Mouse (Mus musculus): ENCODE results near the gene Nol11.
A peak's percentile ranks its signal among the peaks of the same experiment; 100 is the strongest.

Nol11 gene

GRCm38 (mm10) chr11:107188565-107189552 is at the start of gene Nol11:
Nol11 (minus strand) TSS chr11:107189381.
- peak; percentile 98 for DNase-seq (ENCODE audit: low read depth)

DNA sequence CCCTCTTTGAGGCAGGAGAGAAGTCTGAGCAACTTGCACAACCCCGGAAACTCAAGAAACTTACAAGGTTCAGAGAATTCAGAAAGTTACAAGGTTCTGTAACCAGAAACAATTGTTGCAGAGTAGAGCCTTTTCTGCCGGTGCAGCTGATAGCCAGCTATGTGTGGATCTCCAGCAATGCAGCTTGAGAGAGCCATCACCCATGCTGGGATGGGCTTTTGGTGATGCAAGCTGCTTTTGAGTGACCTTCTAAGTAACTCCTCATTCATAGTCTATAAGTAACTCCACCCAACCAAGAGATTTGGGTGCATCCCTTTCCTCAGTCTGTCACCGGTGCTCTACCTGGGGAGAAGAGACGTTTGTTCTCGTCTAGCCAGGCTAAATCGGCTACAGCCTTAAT is 49.3 kb upstream of the Nol11 start:
- no peak for DNase-seq (ENCODE audit: low read depth)

- no peak for DNase-seq (ENCODE audit: low read depth)
Measured at GRCm38 (mm10) chr11:107237532-107237931, 48.4 kb upstream of the Nol11 start.

GRCm38 (mm10) chr11:107233252-107233890 is 44.2 kb upstream of the Nol11 start:
- DNase-seq (ENCODE audit: low read depth): no peak

- DNase-seq (ENCODE audit: low read depth): no peak
Measured at GRCm38 (mm10) chr11:107230128-107230527, 40.9 kb upstream of the Nol11 start.

GRCm38 (mm10) chr11:107226431-107226830 is 37.2 kb upstream of the Nol11 start:
- no peak for DNase-seq (ENCODE audit: low read depth)

DNA sequence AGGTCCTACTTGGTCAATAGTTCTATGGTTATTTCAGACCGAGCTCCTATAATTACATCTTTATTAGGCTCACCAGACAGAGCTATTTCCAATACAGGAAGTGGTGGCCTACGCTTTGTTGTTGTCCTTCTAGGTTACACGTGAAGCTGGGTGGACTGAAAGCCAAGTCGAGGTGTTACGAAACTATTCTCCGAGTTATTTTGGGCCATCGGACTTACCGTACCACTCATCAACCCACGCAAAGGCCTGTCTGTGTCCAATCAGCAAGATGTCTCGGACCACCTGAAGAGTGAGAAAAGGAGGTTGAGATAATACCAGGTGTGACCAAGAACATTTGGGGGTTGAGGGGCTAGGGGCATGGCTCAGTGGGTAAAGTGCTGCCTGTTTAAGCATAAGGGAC is 36.8 kb upstream of the Nol11 start:
- no peak for DNase-seq (ENCODE audit: low read depth)

DNA sequence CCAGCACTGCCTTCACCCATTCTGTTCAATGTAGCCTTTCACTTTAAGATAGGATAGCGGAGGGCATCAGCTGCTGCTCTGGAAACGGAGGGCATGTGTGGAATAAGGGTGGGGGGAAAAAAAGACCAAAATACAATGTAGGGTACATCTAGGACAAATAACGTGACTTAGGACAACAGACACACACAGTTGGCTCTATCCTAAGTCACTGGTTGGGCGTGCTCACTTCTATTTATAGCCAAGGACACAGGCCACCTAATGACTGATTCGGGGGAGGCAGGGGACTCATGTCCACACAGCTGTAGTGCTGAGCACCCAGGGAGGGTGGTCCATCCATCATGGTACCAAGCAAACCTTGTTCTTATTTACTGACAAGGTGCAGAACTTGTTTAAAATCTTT is 36.1 kb upstream of the Nol11 start:
- no peak for DNase-seq (ENCODE audit: low read depth)

DNA sequence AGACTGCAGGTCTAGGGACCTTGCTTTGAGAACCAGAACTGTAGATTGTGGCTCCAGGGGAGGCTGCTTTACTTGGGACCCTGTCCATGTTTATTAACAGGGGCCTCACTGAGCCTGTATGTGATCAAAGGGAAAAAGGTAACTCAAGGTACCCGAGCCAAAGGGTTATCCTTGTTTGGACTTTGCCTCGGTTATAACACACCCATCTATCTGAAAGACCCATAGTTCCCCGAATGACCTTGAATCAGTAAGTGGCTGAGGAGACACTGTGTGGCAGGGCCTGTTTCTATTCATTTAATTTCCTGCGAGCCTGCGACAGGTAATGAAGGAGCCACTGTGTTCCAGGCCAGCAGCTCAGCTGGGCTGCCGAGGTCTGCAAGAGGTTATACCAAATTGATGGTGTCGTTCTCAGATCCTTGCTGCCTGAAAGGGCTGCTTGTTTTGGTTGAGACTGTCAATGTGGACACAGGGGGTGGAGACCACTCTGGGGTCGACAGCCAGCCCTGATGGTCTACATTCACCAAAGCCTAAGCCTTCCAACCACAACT is 34.6 kb upstream of the Nol11 start:
- no peak for DNase-seq (ENCODE audit: low read depth)

DNA sequence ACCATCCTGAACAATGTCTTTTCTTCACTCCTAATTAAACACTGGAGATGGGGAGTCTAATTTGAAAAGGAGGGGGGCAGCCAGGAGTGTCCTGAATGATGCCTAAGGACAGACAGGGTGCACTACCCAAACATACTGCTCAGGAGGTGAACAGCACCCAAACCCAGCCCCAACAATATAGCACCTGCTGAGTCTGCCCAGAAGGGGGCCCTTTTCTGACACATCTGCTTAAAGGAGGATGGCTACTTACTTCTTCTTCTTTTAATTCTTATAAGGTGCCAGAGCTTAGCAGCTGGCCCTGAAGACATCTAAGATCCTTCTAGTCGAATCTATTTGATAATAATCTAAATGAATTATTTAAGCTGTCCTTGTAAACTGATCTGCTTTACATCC is 34.0 kb upstream of the Nol11 start:
- DNase-seq (ENCODE audit: low read depth): no peak

DNA sequence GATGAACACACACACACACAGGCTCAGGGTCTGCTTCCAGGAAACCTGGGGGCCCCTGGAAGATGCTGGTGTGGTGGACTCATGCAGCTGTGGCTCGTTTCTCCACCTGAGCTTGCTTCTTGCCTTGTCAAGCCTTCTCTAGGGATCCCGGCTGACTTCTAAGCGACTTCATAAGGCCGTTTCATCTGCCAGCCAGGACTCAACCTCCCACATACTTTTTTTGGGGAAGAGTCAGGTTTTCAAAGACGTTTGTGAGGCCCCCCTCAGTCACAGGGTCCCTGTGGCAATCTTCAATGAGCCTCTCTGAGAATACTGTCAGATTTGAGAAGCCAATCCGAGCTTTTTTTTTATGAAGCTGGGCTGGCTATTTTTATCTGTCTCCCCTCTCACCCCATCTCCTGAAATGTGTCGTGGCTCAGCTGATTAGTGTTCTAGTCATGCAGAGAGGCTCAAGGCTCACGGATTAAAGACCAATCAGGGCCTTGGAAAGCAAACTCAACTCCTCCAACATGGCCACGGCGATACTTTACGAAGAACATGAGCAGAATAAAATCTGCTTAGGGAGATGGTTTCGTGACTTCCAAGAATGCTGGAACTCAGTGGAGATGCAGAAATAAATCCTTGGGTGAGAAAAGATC is 33.5 kb upstream of the Nol11 start:
- DNase-seq (ENCODE audit: low read depth): no peak

DNA sequence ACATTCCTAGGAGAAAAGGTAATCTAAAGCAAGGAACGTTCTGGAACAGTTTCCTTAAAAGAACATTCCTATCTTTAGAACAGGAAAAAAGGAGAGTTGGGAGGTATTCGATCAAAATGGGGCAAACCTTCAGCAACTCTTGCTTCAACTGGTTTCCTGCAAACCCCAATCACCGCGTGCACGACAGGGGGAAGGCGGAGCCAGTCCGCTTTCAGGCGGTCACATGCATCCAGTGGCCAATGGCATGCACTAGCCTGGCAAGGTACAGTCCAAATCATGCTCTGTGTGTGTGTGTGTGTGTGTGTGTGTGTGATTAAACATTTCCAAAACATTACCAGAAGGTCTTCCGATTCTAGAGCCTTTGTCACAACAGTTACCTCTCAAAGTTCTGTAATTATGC is 25.9 kb upstream of the Nol11 start:
- DNase-seq (ENCODE audit: low read depth): no peak

DNA sequence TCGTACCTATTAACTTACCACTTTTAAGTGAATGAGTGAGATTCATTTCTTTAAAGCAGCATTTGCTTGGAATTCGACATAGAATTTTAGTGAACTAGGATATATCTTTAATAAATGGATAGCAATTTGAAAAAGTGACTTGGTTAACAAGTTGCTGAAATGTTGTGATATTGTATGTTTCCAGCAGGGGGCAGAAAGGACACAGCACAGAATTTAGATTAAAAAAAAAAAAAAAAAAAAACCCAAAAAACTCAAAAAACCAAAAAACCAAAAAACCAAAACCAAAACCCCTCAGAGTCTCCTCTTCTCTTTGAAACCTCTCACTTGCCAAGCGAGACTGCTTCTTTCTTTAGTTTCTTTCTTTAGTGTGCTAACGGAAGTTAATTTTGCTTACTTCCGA is 24.6 kb upstream of the Nol11 start:
- DNase-seq (ENCODE audit: low read depth): peak; percentile 48

DNA sequence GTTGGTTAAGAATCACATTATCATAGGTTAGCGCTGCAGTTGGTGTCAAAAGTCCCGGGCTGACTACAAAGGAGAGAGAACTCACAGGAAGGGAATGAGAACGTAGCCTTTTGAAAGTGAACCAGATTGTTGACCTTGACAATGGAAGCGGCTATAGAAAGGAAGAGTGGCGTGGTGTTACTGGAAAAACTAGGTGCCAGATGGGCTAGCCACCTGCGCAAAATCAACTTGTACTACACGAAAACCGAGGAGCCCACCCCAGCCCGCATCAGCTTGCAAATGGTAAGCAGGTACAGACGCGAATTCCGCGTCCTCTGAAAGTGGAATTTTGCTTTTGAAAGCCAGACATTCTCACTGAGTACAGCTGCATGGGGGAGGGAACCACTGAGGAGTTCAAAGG is 20.6 kb upstream of the Nol11 start:
- DNase-seq (ENCODE audit: low read depth): no peak

DNA sequence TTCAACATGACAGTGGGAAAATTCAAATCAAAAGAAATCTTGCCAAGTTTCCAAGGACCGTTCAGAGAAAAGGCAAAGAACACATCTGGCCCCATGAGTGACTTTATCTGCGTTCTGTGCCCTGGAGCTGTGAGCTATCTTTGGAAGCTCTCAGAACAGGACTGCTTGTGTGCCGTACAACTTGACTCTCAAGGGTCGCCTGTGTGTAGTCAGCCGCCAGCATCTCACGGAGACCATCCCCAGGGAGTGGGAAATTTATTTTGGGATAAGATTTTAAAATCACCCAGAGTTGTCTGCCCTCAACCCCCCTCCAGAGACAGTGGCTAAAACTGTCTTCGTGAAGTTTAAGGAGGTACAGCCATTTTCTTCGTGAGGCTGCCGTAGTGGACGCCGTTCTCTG is 12.6 kb upstream of the Nol11 start:
- no peak for DNase-seq (ENCODE audit: low read depth)

GRCm38 (mm10) chr11:107199281-107199680 is 10.1 kb upstream of the Nol11 start:
- DNase-seq (ENCODE audit: low read depth): no peak

DNA sequence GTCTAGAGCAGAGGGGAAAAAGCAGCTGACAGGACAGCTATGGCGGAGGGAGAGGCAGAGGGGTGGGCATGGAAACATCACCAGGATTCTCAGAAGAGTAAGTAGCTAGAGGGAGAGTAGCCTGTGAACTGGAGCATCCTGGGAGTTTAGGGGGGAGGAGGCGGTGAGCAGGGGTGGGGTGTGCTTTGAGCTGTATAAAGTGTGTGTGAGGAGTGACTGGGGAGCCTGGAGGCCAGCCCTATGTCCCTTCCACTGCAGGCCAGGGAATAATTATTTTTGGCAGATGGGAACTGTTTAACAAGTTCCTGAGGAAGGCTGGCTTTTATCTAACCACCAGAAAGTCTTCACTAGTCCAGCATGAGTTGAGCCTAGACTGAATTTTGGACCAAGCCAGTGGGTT is 6.2 kb upstream of the Nol11 start:
- DNase-seq (ENCODE audit: low read depth): no peak

DNA sequence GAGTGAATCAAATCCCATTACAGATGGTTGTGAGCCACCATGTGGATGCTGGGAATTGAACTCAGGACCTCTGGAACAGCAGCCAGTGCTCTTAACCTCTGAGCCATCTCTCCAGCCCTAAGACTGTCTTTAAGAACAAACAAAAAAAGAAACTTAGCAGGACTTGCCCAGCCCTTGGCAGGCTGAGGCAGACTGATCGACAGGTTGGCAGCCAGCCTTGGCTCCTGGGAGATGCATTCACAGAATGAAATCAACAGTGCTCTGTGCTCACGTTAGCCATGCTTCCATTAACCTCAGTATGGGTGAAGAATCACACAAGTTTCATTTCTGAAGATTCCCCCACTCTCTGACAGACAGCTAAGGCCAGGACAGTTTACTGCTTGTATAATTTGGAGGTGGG is 1.2 kb upstream of the Nol11 start:
- no peak for DNase-seq (ENCODE audit: low read depth)

GRCm38 (mm10) chr11:107183777-107184176 is 5.4 kb downstream of the Nol11 start:
- DNase-seq (ENCODE audit: low read depth): no peak

DNA sequence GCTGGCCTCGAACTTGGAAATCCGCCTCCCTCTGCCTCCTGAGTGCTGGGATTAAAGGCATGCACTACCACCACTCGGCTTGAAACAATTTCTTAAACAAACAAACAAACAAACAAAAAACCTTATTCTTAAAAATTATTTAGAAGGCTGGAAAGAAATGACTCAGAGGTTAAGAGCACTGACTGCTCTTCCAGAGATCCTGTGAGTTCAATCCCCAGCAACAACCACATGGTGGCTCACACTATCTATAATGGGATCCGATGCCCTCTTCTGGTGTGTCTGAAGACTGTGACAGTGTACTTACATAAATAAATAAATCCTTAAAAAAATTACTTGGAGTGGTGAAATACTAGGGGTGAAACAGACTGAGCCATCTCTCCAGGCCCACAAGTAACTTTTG is 28.0 kb downstream of the Nol11 start:
- DNase-seq (ENCODE audit: low read depth): no peak

DNA sequence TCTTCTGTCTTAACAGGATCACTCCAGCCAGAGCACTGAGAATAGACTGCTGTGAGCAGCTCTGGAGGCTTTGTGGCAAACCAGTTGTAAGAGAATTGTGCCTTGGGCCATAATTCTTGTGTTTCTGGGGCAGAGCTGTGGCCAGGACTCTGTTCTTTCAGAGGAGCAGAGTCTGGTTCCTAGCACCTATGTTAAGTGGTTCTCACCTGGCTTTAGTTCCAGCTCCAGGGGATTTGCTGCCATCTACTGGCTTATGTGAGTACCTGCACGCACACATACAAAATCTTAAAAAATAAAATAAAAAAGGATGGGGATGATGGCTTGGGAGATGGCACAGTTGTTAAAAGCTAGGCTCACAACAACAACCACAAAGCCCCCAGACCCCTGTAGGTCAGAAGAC is 30.1 kb downstream of the Nol11 start:
- DNase-seq (ENCODE audit: low read depth): peak; percentile 26

DNA sequence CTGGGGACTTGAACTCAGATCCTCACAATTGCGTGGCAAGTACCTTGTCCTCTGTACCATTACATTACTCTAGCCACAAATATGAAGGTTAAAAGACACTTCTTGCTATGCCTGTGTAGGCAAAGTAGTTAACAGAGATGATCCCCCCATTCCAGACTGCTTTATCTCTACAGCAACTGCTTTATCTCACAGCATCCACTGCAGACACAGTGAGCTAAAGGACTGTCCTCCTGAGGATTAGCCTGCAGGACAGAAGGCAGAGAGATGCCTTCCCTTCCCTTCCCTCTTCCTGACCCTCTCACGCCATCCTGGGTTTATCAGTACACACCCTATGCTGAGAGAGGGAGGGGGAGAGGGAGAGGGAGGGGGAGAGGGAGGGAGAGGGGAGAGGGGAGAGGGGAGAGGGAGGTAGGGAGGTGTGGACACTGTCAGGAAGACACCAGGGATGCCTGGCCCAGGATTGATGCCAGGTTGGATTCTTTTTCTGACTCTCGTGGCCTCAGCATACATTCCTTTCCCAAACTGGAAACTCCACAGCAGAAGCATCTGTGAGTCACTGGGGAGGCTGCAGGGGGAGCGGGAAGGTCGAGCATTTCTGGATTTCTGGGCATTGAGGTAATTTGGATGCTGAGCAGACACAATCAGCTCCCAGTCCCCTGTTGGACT is 32.1 kb downstream of the Nol11 start:
- no peak for DNase-seq (ENCODE audit: low read depth)

All from c-Kit-positive CD71-negative TER-119-negative erythroid progenitor cells, embryonic 14.5 days (primary cell).